Mouse (Mus musculus): ENCODE measurements at regions not wholly inside any gene's neighbourhood (a gene's known extent, or its start where the extent isn't known, plus 50 kb on each side); places are given as distances from the start of the nearest gene placed in this dataset.

DNA sequence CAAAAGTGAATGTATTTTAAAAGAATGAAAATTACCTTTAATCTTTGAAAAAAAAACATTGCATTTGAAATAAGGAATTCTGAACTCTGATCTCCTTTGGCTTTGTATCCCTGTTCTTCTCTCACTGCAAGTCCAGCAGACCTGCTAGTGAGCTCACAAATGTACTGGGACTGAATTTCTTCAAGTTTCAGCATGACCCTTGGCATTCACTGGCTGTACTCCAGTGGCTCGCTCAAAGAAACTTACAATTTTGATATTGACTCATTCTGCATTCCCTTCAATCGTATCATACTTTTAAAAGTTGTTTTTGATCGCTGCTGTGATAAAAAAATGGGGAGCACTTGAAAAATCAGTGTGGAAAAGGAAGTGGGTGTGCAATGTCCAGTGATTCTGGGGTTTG, 456.6 kb downstream of the Cd109 start:
- DNase-seq (ENCODE audit: extremely low read depth, insufficient read length, low spot score): no peak

DNA sequence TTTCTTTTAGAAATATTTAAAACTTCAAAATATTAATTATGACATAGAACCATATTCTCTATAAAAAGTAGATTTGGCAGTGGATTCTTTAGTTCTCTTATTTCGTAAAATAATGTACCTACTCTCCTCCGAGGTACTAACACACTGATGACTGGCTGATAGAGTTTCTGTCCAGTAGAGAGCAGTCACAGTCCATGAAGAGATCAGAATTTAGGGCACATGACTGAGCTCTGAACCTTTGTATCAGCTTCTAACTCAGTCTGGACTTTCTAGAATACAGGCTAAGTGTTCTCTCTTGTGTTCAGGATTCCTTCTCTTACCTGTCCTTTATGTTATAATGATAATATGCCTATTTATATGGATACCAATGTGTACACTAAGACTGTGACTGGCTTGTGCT, 494.3 kb downstream of the Cd109 start:
- DNase-seq (ENCODE audit: extremely low read depth, insufficient read length, low spot score): no peak

DNA sequence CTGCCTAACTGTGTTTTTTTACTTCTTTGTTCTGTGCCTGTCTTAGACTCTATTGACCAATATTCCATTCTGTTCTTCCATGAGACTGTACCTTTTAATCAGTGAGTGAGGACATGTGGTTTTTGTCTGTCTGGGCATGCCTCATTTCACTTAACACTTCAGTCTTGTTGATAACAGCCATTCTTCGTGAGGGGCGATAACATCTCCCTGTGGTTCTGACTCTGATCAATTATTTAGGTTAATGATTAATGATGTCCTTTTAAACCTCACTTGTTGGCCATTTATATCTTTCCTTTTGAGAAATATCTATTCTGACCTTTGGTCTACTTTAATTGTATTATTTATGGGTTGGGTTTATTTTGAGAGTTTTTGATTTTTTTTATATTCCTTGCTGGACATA, 496.0 kb downstream of the Cd109 start:
- no peak for DNase-seq (ENCODE audit: extremely low read depth, insufficient read length, low spot score)

DNA sequence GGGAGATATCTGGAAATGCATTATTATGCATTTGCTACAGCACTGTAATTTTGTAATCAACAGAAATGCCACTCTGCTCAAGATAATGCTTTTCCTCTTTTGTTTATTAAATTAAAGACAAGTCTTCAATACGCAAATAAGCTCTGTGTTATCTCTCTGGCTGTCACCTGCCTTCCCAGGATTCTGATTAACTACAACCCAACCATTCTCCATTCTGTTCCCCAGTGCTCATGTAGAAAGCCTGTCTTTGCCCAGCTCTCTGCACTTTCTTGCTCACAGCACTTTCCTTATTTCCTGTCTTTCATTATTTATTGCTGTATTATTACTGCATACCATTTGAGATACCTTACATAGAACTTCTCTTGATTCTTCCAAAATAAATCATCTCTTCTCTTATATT, 525.6 kb downstream of the Cd109 start:
- DNase-seq (ENCODE audit: extremely low read depth, insufficient read length, low spot score): no peak

DNA sequence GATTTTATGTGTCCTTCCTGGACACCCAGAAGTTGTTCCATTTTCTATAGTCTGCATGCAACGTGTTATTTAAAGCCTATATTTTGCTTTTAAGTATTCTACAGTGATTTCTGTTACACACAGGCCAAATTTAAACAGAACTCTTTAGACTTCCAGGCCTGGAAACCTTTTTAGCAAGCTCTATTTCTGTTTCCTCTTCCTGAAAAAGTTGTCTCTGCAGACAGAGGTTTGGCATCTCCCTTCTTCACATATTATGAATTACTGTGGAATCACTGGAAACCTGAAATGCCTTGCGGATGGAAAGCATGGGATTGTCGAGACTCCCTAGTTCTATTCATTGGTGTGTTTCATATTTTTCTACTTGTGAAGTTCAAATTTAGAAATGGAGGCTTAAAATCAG, 530.7 kb downstream of the Cd109 start:
- DNase-seq (ENCODE audit: extremely low read depth, insufficient read length, low spot score): no peak

DNA sequence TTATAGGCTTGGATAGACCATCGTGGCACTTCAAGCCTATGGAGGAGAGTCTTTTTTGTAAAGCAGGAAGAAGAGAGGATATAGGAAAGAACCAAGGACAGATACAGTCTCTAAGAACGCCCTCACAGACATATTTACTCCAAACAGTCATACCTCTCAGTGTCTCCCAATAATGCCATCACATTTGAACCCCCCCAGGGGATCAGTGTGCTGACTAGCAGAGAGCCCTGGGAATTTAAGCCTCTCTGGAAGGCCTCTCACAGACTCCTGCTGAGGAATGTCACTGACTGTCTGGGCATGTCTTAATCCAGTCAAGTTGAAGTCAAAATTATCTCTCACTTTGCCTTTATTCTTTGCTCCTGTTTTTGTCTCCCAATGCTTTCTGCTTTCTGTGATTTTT, 550.2 kb downstream of the Cd109 start:
- DNase-seq (ENCODE audit: extremely low read depth, insufficient read length, low spot score): no peak

DNA sequence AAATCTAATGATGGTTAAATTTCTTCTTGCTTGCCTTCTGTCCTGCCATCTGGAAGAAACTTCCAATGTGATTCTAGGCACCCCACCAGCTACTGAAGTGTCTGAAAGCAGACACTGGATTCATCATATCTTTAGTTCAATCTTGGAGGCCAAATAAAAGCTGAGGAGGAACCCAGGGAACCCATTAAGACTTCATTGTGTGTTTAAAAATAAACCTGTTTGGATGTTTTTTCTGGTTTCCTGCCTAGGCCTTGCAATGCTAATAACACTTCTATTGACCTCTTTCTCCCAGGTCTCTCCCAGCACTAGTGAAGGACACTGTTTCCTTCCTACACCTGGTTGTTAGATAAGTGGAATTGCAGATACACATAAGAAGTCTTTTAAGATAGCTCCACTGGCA, 545.6 kb downstream of the Col12a1 start:
- no peak for DNase-seq (ENCODE audit: extremely low read depth, insufficient read length, low spot score)

DNA sequence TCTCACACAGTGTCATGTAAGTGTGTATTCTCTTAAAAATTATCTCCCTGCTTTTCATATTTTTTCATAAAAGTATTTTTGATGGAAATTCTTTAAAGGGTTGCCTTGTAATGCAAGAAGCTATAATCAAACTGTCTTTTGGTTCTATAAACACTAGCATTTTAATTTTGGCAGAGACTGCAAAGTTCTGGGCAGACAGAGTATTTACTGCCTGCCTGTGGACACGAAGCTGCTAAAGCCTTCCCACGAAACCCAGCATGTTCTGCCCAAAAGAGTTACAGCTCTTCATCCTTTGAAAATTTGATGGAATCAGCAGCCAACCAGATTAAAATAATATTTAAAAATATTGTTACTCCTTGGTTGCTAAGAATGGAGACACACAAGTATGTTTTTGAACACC, 538.7 kb downstream of the Col12a1 start:
- DNase-seq (ENCODE audit: extremely low read depth, insufficient read length, low spot score): no peak

DNA sequence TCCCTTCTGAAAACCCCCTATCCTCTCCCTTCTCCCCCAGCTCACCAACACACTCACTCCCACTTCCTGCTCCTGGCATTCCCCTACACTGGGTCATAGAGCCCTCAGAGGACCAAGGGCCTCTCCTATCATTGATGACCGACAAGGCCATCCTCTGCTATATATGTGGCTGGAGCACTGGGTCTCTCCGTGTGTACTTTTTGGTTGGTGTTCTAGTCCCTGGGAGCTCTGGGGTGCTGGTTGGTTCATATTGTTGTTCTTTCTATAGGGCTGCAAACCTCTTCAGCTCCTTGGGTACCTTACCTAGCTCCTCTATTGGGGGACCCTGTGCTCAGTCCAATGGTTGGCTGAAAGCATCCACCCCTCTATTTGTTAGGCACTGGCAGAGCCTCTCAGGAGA, 523.2 kb downstream of the Col12a1 start:
- no peak for DNase-seq (ENCODE audit: extremely low read depth, insufficient read length, low spot score)

DNA sequence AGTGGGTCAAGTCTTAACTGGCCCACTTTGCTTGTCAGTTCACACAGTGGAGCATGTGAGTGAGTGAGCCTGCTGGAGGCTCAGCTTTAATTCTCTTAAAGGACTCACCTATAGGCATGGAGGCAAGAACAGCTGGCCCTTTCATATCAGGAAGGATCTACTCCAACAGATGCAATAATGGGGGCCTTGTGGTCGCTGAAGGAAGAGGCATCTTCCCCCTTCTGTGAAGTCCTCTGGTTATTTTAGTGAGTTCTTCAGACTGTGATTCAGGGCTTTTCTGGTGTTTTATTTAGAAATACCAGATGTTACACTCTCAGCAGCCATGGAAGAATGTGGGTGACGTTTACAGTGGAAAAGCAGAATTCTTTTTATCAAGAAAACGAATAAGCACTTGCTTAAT, 516.9 kb downstream of the Col12a1 start:
- DNase-seq (ENCODE audit: extremely low read depth, insufficient read length, low spot score): no peak

DNA sequence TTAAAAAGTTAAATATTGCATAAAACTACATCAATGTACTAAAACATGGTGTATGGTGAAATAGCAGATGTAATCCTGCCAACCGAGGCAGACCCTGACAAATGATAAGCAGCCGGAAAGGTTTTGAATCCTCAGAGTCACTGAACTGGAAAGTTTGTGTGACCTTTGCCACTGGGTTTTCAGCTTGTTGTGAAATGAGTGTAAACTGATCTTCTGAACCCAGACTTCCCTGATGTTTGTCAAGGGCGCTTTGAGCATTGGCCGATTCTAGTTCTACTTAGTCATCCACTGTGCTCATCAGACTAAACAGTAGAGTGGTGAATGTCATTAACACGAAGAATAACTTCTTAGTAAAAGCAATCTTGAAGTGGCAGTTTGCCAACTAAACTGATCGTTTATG, 505.3 kb downstream of the Col12a1 start:
- peak; percentile 45 for DNase-seq (ENCODE audit: extremely low read depth, insufficient read length, low spot score)

DNA sequence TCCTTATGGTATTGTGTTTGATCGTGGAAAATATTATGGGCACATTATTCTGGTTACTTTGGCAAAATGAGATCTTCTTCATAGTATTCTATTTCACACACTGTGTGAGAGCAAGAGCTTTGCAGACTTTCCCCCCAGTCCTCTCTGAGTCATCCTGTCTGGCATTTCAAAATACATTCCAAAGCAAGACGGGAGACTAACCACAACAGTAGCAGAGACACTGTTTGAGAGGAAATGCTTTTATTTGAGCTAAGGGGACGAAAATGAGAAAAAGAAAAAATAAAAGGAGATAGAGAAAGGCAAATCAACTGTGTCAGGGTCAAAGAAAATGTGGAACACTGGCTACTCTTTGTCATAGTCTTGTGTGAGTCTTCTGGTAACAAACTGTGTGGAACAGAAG, 502.6 kb downstream of the Col12a1 start:
- peak; percentile 70 for DNase-seq (ENCODE audit: extremely low read depth, insufficient read length, low spot score)

DNA sequence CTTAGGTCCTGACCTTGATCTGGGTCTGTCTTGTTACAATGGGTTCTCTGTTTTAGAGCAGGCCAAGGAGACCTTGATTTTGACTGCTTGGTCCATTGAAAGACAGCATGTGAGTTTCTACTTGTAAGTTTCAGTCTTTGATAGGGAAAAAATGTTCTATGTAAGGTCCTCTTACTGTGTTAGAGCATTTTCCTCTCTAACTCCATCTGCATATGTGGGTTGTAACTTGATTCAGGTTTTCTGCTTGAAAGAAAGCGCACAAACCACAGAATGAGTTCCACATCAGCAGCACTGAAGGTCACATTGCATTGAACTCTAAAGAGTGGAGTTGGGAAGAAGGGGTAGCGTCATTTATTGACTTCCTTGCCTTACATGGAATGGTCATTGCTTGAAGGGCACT, 502.2 kb downstream of the Col12a1 start:
- DNase-seq (ENCODE audit: extremely low read depth, insufficient read length, low spot score): peak; percentile 39

DNA sequence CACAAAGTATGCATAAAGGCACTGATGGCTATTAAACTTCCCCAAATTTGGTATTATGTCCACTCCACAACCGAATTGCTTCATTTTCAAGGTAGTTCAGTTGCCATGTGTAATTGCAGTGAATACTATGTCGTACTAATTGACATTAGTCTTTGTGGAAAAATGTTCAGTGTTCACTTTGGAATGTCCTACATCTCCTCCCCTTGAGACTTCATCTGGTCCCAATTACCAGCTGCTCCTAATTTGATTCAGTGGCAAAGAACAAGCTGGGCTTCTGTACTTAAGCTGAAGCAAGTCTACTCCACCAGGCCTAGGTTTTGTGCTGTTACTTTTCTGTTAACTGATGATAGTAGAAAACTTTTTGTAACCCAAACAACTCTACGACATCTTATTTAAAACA, 485.6 kb downstream of the Col12a1 start:
- no peak for DNase-seq (ENCODE audit: extremely low read depth, insufficient read length, low spot score)

DNA sequence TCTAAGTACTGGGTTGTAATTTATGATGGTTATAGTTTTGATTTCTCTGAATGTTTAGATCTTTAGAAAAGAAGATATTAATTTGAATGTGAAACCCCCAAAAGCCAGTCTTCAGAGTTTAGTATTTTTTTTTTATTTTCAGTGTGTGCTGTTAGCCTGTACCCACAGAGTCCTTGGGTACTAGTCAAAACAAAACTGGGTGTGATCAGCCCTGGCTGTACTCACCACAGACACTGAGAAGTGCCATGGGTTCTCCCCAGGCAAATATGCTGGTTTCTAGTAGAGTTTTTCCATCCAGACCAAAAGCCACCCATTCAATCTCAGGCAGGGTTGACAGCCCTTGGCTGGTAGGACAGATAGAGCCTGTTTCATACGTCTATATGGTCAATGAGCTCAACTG, 484.9 kb downstream of the Col12a1 start:
- no peak for DNase-seq (ENCODE audit: extremely low read depth, insufficient read length, low spot score)

DNA sequence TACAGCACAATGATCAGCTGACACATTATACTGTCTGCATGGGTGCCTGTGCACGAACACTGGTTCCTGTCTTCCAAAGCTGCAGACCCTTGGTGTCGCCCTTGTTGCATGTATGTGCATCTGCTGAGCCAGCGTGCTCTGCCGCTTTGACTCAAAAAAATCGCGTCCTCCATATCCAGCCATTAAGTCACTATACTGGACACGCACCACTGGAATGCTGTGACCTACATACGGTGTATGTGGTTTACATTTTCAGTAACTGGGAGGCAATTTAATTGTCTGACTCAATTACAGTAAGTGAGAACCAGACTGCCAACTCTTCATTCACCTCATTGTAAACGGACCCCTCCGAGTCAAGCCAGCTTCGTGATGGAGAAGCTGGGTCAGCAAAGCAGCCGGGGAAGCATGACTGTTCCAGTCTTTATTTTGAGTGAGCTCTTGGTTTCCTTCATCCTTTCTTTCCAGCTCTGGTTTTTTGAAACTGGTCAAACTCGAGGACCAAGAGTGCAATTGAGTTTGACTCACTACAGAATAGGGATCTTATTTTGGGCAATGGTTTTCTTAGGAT, 448.9 kb downstream of the Col12a1 start:
- no peak for DNase-seq (ENCODE audit: extremely low read depth, insufficient read length, low spot score)

DNA sequence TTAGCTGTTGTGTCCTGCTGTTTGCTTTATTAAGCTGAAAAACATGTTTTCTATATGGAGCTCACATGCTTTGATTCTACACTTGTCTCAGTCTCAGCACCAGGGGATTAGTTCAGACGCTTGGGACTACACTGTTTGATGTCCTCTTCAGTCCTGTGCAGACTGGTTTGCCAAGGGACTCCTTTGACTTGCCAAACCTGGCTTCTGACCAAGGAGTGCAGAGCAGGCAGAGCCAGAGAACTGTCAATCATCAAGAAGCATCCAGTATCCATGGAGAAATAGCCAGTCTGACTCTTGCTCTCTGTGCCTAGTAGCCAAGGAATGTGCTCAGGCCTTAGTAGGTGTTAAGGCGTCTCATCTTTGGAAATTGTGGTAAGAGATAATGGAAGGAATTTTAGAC, 448.4 kb downstream of the Col12a1 start:
- no peak for DNase-seq (ENCODE audit: extremely low read depth, insufficient read length, low spot score)

DNA sequence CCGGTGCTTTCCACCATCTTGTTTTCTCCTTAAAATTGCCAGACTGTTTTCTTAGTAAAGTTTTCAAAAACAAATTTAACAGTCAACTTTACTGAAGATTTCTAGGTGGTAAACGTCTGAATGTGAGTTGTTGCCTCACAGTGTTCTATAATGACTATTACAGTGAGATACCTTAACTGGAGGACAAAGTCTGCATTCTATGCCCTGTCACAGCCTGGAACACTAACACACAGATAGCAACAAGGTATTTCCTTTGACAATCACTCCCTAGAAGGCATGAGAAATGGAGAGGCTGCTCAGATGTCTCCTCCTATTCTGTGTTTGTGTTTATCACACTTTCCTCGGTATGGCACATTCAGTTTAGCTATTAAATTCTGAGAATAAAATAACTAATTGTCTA, 430.8 kb downstream of the Col12a1 start:
- no peak for DNase-seq (ENCODE audit: extremely low read depth, insufficient read length, low spot score)

DNA sequence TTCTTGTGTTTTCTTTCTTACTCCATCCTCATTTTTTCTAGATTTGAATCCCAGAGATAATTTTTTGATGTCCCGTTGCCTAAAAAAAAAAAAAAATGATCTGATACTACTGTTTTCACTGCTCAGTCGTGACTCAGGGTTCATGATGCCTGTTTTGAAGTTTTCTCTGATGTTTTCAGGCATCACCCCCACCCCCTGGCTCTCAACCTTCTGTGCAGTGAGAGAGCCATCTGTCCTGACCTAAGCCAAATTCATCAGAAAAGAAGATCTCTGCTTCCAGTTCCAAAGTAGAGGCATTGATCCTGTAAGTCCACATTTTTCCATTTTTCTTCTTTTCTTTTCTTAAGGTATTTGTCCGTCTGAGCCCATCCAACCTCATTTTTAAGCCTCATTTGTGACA, 423.3 kb downstream of the Col12a1 start:
- no peak for DNase-seq (ENCODE audit: extremely low read depth, insufficient read length, low spot score)

DNA sequence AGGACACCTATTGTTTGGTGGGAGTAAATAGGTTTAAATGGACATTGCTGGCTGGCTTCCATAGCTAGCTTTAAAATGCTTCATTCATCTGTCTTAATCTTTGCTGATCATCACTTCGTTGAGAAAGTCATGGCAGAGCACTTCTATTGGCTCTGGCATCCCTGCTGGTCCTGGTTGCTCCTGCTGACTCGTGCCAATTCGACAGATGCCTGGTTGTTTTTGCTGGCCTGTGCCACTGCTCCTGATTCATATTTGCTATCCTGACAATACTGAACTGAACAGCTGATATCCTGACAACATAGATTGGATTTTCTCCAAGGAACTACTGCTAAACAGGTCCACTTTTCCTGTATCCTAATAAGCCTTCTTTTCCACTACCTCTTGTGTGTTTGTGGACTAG, 417.1 kb downstream of the Col12a1 start:
- DNase-seq (ENCODE audit: extremely low read depth, insufficient read length, low spot score): no peak

DNA sequence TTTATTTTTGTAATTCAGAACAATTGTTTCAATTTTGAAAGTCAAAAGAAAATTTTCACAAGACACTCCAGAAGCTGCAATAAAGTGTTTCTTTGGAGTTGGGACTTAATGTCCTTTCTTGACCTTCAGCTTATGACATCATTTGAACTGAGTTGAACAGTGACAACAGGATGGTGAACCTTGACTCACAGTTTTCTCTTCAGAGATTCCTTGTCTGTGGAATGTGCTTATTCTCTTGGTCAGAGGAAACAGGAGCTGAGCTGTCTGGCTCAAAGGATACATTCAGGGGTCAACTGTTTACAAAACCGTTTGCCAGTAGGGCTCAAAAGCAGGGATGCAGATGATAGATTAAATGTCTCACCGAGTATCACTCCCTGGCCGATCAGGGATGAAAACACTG, 408.0 kb downstream of the Col12a1 start:
- no peak for DNase-seq (ENCODE audit: extremely low read depth, insufficient read length, low spot score)

DNA sequence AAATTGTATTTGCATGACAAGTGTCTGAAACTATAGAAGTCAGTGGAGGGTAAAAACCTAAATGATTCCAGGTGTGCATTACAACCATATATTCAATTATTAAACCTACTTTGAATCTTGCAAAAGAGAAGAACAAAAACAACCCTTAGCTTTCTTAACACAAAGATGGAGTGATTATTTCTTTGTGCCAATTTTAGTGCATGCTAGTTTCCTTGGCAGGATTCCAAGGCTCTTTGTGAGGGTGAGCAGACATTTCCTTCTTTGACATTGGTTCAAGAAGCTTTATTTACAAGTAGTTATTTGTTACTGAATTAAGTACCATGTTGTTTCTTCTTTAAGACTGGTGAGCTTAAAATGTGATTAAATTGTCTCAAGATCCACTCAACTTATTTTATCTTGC, 401.2 kb downstream of the Col12a1 start:
- DNase-seq (ENCODE audit: extremely low read depth, insufficient read length, low spot score): no peak

DNA sequence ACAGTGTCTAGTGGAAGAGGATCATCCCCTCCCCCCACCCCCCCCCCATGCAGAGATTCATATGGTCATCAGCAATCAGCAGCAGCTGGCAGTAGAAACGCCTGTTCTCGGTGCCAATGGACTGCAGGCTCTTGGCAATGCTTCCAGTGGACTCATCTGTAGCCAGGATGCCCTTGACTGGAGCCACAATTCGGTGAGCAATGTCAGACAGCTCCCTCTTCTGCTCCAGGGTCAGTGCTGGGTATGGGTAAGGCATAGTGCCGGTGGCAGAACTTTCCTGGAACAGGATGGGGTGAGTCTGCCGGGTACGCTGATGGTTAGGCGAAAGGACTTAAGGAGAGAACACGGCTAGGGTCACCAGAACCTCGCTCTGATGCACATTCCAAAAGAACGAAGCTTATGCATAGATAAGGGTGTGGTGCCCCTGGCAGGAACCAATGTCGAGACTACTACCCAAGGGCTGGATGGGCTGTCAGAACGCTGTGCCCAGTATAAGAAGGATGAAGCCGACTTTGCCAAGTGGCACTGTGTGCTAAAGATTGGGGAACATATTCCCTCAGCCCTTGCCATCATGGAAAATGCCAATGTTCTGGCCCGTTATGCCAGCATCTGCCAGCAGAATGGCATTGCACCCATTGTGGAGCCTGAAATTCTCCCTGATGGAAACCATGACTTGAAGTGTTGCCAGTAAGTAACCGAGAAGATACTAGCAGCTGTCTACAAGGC, 372.1 kb downstream of the Col12a1 start:
- DNase-seq (ENCODE audit: extremely low read depth, insufficient read length, low spot score): no peak
